Mouse (Mus musculus): ENCODE measurements around the gene Abcc8.

DNA sequence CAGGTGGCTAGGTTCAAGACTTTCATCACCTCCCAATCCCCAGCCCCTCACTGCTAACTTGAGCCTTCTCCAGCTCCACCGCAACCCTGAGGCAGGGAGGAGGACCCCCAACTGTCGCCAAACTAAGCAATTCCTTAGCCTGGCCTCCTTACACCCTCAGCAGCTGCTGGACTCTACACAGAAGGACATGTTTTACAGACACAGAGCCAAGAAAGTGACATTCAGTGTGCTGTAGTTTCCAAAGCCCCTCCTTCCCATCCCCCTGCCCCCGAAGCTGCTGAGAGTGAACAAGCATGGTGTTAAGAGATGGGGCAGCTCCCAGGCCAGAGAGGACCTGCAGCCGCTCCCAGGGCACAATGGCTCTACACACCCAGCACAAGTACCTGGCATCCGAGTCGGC lies 55.4 kb downstream of the Abcc8 start:
- TF ChIP-seq POLR2A (IDR thresholded peaks at IDR 0.05; ENCODE audit: insufficient read length, low read depth) (no peak), POLR2AphosphoS2 (IDR thresholded peaks at IDR 0.05; ENCODE audit: insufficient read length, low read depth) (no peak), REST (IDR thresholded peaks at IDR 0.05; ENCODE audit: insufficient read depth, insufficient read length) (no peak), CEBPB (IDR thresholded peaks at IDR 0.05; ENCODE audit: insufficient read depth, poor library complexity, severe bottlenecking) (no peak), MYOG (IDR thresholded peaks at IDR 0.05; ENCODE audit: control insufficient read depth in 1 of 3, insufficient read depth in 1 of 3, insufficient read length in 2 of 3, low read depth in 2 of 3) (no peak), E2F4 (IDR thresholded peaks at IDR 0.05; ENCODE audit: insufficient read depth) (no peak), USF1 (IDR thresholded peaks at IDR 0.05; ENCODE audit: low read depth) (no peak), MAX (IDR thresholded peaks at IDR 0.05; ENCODE audit: low read depth) (no peak), TCF3 (IDR thresholded peaks at IDR 0.05; ENCODE audit: insufficient read length, low read depth) (no peak), SRF (IDR thresholded peaks at IDR 0.05; ENCODE audit: control insufficient read depth, insufficient read length, low read depth) (no peak), TCF12 (IDR thresholded peaks at IDR 0.05; ENCODE audit: insufficient read depth, poor library complexity, severe bottlenecking) (no peak)
